Mouse (Mus musculus) gastrocnemius, postnatal 10 days (tissue): Measurements from ENCODE around the gene Trap1. TPM values are rescaled to one million over a fixed set of nuclear protein-coding genes. Genes with fewer than 3 reads are reported as not detected.
A peak's percentile ranks its signal among the peaks of the same experiment; 100 is the strongest.
"Not testable (repeated sequence)": the region's sequence is repeated elsewhere in the genome, so short reads cannot be mapped to it uniquely, and the experiment has no call there.

Source experiments
- DNase-seq: peaks from one replicate; pipeline ENCODE4 v3.0.0; 2021; ENCODE audit warnings: mixed read lengths
- total RNA-seq, 2 experiments: library from RNA; stranded (reverse); gene quantifications; 2 replicates each; pipeline ENCODE4 v1.2.3; 2021

Gene Trap1
- total RNA-seq, 2 experiments from 2014 or later, result 77.6 to 85.0 TPM

DNA sequence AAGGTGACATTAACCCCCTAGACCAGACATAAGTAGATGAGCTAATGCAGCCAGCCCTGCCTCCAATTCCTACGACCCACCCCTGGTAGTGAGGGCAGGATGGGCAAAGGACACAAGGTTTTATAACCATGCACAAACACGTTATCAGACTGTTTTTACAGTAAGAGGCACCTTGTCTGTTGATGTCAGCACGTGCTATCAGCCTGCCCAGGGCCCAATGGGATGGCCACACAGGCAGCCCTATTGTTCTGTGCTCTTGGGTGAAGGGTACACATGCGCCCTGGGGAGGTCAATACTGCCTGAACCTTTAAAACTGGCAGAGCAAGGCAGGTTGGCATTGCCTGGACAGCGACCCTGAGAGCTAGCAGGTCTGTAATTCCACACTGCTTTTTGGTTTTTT, 40.8 kb downstream of the Trap1 start, which contains the start of gene Dnase1:
Gene Dnase1 (plus strand): TSS at position 136 of the 400 bp plus-strand sequence.
- DNase-seq, result no peak

DNA sequence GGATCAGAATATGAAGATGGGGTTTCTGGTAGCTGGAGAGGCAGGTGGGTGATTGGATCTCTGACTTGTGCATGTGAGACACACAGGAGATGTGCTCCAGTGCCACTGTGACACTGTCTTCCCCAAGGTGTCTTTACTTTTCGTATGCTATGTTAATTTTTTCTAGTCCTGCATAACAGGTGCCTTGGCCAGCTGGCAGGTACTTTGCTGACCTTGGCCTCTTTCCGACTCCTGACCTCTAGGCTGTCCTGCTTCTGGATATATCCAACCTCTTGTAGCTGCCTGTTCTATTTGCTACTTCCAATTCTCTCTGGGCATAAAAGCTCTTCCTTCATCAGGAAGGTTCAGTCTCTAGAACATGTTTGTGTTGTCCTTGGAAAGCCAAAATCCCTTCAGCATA, 42.1 kb downstream of the Trap1 start:
- DNase-seq, result no peak

DNA sequence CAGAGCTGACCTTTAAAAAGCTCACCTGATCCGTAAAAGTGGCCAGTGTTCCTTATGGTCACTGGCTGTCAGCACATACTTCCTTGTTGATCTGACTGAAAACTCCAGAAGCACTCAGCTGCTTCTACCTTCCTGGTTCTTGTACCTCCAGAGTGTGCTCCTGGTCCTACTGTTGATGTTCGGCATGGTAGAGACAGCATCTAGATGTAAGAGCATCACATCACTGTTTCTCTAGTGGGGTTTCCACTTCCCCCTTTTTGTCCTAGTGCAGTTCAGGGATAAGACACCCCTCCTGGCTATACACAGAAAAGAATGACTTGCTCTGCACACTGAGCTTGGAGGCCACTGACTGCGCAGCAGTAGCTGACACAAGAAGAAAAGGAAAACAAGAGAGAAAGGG, 43.2 kb downstream of the Trap1 start:
- no peak for DNase-seq

DNA sequence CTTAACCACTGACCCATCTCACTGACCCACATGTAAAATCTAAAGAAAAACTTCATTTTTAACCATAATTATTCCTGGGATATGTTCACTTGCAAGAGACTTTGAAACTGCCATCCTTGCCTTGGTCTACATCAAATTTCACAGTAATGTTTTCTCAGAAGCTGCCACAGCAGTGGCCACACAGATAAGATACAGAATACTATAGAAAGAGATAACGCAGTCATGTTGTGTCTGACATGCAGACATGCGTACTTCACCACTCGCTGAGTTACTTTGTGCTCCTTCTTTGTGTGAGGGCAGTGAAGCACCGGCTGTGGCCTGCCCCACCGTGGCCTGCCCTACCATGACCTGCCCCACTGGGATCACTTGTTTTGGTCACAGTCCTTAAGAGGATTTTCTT, 43.7 kb downstream of the Trap1 start:
- DNase-seq, result no peak

DNA sequence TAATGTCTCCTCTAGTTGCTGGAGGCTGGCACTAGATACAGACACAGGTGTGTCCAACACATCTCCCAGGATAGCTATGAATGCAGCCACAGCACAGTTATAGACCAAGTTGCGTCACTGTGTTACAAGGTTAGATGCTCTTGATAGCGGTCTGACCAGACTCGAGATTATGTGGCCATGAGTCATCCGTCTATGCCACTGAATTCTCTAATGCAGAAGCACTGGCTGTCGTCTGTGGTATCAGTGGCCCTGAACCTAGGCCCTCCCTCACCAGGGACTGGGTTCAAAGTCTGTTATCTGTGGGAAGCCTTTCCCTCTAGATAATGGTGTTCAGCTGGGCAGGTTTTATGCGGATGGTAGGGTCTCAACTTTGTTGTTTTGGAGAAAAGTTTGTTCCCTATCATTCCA, 45.3 kb downstream of the Trap1 start:
- no peak for DNase-seq

DNA sequence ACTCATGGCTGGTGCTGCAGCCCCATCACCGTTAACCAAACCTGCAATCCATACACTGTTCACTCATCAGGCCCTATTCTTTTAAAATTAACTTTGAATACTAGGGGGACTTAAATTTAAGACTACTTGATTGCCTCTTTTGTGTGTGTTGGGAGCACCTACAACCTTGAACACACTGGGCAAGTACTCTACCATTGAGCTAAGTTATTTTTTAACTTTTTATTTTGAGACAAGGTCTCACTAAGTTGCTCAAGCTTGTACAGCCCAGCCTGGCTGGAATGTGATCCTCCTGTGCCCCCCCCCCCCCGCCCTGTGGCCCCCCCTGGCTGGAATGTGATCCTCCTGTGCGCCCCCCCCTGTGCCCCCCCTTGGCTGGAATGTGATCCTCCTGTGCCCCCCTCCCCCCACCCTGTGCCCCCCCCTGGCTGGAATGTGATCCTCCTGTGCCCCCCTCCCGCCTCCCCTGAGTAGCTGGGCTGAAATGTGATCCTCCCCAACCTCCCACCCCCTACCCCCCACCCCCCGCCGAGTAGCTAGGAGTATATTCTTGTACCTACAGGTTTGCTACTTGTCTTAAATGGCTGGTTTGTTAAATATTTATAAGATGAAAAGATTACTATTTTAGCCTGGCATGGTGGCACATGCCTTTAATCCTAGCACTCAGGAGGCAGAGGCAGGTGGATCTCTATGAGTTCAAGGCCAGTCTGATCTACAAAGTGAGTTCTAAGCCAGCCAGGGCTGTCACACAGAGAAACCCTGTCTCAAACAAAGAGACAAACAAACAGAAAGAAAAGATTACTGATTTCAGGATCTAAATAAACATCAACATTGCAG, 46.0 kb downstream of the Trap1 start:
- DNase-seq, result no peak

DNA sequence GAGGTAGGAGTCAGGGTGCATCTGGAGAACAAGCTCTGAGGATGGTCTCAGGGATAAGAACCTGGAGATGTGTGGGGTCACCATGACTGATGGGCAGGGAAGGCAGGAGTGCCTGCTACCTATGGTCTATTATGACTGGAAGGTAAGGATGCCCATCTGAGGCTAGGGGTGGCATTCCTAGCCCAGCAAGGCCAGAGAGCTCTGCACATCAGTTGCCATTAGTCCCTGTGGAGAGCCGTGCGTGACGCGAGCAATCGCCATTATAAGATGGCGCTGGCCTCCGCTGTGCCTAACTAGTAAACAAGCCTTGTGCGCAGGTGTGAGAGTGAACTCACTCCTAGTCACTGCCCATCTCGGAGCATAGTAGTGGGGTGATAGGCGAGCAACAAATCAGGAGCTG, 47.1 kb downstream of the Trap1 start:
- DNase-seq, result no peak

DNA sequence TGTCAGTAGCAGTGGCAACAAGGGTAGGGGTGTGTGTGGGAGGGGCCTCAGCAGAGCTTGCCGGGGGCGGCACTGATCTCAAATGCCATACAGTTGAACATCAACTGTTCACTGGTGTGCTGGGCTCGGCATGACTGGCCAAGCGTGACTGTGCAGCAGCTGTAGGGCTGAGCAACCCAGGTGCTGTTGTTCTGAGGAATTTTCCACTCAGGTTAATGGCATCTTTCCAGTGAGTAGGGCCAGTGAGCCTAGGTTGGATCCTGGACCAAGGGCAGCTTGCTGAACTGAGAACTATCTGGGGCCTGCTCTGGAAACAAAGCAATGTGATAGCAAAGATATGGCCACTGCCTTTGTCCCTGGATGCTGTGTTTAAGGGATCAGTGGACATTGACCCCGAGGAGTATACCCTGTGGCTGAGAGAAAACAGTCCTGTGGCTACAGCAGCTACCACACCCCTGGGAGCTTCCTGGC, 48.2 kb downstream of the Trap1 start:
- DNase-seq, result no peak

DNA sequence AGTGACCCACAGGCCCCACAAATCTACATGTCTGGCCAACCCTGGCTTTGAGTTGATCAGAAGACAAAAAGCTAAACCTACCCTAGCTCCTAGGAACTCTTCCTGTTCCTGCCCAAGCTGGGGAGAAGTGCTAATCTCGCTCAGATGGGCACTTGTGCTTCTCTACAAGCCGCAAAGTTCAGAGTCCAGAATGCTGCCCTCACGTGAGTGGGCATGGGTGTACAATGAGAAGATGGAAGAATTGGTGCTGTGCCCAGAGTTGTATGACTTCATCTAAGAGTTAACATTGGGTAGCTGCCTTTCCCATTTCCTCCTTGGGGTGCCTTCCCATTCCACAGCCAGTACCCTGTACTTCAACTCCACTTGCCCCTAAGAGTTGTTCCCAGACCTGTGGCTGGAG, 50.4 kb downstream of the Trap1 start:
- DNase-seq, result no peak

DNA sequence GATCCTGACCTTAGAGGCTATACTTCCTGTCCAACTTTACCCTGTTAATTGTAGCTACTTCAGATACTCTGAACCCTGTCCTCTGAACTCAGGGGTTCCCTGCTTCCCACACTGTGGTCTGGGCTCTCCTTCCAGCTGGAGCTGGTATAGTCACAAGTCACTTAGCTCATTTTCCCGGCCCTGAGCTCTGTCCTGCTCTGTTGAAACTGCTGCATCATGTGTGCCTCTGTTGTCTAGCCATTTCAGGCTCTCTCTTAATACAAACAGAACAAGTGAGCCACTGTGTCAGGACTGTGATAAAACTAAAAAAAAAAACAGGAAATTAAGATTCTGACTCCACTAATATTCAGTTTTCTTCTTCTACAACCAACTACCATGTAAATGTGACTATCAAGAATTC, 51.0 kb downstream of the Trap1 start:
- DNase-seq, result no peak

DNA sequence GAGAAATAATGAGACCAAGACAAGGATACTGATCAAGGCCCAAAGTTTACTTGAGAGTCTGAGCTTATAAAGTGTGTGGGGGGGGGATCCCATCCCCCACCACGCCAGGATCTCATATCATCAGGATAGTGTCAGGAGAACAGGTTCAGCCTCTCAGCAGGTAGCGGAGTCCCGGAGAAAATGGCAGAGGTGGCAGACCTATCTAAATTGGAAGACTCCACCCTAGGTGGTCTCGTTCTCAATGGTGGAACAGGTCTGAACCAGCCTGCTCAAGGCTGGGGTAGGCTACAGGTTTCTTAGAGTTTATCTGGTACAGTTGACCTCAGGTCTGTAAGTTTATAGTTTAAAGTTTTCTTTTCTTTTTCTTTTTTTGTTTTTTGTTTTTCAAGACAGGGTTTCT, 54.9 kb downstream of the Trap1 start:
- DNase-seq, result no peak

DNA sequence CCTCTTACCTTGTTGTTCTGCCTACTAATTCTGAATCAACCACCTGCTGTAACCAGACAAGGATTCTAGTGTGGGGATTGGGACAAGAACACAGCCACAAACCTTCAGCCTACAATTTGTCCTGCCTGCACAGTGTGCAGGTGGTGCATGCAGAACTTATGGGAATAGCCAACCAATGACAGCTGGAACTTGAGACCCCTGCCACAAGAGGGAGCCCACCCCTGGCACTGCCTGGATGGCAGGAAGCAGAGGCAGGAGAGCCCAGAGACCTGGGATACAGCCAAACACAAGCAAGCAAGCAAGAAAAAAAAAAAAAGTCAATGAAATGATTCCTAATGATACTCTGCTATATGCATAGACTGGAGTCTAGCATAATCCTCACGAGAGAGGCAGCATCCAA, 56.4 kb downstream of the Trap1 start:
- no peak for DNase-seq

DNA sequence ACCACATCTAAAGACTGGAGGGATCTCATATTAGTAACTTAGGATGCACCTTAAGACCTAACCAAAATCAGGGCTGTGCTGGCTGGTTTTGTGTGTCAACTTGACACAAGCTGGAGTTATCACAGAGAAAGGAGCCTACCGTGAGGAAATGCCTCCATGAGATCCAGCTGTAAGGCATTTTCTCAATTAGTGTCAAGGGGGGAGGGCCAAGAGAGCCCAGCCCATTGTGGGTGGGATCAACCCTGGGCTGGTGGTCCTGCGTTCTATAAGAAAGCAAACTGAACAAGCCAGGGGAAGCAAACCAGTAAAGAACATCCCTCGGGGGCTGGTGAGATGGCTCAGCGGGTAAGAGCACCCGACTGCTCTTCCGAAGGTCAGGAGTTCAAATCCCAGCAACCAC, 60.2 kb downstream of the Trap1 start:
- not testable (repeated sequence) for DNase-seq

DNA sequence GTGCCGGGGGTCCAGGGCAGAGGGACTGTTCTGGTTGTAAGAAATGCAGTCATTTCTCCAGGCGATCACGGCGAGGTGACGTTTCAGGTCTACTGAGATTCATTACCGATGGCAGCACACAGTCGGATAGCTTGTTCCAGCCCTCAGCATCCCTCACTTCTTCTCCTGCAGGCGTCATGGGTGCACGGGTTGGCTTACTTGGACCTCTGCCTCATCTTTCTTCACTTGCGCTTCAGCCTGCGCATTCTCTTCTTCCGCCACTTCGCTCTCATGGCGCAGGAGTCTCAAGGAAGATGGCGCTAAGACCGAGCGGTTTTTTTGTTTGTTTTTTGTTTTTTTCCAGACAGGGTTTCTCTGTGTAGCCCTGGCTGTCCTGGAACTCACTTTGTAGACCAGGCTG, 60.8 kb downstream of the Trap1 start:
- not testable (repeated sequence) for DNase-seq

DNA sequence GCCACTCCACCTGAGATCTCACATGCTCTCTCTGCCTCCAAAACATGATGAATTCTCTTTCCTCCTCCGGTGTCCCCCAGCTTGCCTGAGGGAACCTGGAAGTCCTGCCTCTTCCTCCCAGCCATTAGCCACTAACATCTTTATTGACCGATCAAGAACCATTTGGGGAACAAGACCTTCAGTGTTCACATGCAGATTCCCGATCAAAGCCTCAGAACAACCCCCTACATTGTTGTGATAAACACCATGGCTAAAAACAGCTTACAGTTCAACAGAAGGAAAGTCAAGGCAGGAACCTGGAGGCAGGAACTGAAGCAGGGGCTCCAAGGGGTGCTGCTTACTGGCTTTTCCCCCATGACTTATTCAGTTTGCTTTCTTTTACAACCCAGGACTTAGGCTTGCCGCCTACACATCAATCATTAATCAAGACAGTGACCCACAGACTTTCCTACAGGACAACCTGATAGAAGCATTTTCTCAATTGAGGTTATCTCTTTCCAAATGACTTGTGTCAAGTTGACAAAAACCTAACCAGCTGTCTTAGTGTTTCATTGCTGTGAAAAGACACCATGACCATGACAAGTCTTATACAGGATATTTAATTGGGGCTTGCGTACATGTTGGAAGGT, 63.5 kb downstream of the Trap1 start:
- DNase-seq, result no peak

DNA sequence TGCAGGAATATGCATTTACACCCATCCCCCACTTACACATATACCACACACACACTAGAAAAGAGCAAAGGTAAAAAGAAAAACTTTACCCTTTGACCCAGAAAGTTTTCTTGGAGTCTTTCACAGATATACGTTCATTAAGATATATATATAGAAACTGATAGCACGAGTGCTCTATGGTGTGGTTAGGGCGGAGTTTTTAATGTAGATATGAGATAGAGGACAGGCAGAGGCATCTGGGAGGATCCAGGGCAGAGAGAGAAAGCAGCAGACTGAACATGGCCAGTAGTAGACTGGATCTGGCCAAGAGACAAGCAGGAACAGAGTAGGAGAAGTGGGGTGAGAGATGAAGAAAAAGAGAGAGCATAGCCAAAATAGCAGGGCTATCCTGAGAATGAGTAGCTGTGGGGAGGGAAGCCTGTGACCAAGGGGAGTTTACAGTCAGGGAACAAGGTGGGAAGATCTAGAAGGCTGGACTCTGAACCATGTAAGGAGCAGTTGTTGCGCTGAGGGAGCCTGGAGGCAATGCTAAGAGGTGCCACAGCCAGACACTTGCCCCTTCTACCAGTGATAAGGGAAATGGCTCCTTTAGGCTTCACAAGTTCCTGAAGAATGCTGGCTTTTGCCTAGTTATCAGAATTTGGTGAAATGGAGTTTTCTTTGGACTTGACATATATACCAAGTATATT, 64.6 kb downstream of the Trap1 start:
- DNase-seq, result no peak

DNA sequence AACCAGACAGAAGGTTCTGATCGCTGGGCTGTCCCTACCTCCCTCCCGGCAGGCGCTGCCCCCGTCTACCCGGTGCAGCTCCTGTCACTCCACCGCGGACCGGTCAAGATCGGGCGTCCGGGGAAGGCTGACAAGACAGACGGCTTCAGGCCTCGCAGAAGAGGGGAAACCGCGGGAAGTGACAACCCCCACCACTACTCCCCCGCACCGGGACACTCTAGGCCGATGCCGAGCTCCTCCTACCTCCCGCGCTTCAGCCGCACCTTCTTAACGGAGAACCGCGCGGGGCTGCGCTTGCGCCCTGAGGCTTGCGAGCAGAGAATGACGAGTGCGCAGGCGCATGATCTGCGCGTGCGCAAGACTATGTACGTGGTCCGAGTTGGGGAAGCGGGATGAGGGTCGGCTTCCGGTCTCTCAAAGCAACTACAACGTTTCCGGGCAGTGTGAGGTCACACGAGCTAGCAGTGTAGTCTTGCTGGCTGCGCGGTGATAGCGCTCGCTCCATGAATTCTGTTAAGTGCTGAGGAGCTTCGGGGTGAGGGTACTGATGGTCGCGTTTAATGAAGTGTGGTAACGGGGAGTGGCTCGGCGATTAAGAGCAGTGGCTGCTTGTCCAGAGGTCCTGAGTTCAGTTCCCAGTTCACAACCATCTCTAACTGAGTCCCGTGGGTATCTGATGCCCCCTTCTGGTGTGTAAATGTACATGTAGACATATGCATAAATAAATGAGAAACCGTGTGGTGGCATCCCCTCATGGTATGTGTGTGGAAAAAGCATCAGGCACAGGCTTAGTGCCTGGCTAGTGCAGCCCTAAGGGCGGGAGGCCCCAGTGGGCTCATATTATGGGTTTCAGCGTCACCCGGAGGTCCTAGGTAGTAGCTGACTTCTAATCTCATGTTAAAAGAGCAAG, 73.9 kb downstream of the Trap1 start, which contains the start of gene Slx4:
Gene Slx4 (minus strand): TSS at position 282 of the 910 bp plus-strand sequence.
- peak; percentile 93 for DNase-seq
